Mouse (Mus musculus) ES-Bruce4 (cell line): ENCODE results near the gene Olfr1392.
"Not testable (repeated sequence)": the region's sequence is repeated elsewhere in the genome, so short reads cannot be mapped to it uniquely, and the experiment has no call there.

Experiments
- CTCF ChIP-seq: IDR thresholded peaks from one replicate; pipeline ENCODE4 v1.8.1; 2011; ENCODE audit warnings: low read depth, low read length
- EP300 ChIP-seq: IDR thresholded peaks from 2 replicates; pipeline ENCODE4 v1.6.1; 2011; ENCODE audit warnings: low read depth, low read length; ENCODE audit not compliant: insufficient read depth
- POLR2A ChIP-seq: IDR thresholded peaks from one replicate; pipeline ENCODE4 v1.8.1; 2011; ENCODE audit warnings: low read length; ENCODE audit not compliant: insufficient read depth

GRCm38 (mm10) chr11:49284982-49285381 lies at the start of gene Olfr1392:
- not testable (repeated sequence) for TF ChIP-seq CTCF, POLR2A, EP300
